Mouse (Mus musculus) heart, adult 2 months (tissue): ENCODE data around the gene Gtf3c6.

ENCODE experiments used
- CTCF ChIP-seq: fragments of 200-600 bp; IDR thresholded peaks from 2 replicates; pipeline ENCODE4 v1.8.1; 2022; ENCODE audit warnings: antibody characterized with exemption, mild to moderate bottlenecking, moderate library complexity
- EP300 ChIP-seq: fragments of 200-500 bp; IDR thresholded peaks from 2 replicates; pipeline ENCODE4 v1.6.1; 2011; ENCODE audit warnings: low read depth, low read length, control low read depth; ENCODE audit not compliant: insufficient read depth
- POLR2A ChIP-seq: fragments of 200-500 bp; IDR thresholded peaks from 2 replicates; pipeline ENCODE4 v1.6.1; 2011; ENCODE audit warnings: mild to moderate bottlenecking, low read depth, low read length, control low read depth; ENCODE audit not compliant: insufficient read depth

DNA sequence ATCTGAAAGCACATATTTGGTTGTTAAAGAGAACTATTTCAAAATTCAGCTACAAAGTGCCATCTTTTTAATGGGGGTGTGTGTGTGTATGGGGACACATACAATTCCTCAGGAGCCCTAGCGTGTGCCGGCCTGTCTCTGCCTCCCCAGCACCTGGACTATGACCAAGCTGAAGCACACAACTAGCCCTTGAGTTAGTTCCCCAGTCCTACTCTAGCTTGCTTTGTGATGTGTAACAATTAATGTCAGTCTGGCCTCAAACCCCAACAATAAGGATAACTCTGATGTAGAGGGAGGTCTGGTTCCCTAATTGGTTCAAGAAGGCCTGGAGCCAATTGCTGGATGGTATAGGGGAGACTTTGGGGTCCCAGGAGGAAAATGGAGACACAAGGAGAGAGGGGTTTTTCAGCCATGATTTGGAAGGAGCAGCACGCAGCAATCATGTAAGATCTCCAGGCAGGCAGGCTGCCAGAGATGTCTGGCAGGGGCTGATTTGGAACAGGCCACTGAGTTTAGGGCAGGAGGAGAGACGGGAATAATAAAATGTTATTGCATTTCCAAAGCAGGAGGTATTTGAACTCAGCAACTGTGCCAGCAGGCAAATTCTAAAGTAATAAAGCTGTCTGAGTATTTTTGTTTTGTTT lies 30.1 kb downstream of the Gtf3c6 start:
- TF ChIP-seq POLR2A, result no peak
- no peak for TF ChIP-seq CTCF
- TF ChIP-seq EP300, result no peak
